Mouse (Mus musculus) cerebellum, postnatal 36 days (tissue): ENCODE data around the gene Defb22.

Experiments
- DNase-seq, 2 experiments: peaks; one replicate each; pipeline ENCODE4 v3.0.0; 2021 to 2022; ENCODE audit warnings: mixed read lengths in 2 of 2

Gene Defb22

GRCm38 (mm10) chr2:152438963-152439362 is 51.0 kb downstream of the Defb22 start:
- no peak for DNase-seq

- peak; percentile 87 to 89 for DNase-seq
Observed at GRCm38 (mm10) chr2:152436983-152437860, 52.7 kb downstream of the Defb22 start.

GRCm38 (mm10) chr2:152436405-152436901 is 53.5 kb downstream of the Defb22 start:
- DNase-seq = no peak
